Mouse (Mus musculus) gastrocnemius, postnatal 25 days (tissue): ENCODE data around the gene Runx3. TPM values are rescaled to one million over a fixed set of nuclear protein-coding genes. Genes with fewer than 3 reads are reported as not detected.

Experiments used
- DNase-seq: peaks from one replicate; pipeline ENCODE4 v3.0.0; 2022
- long read RNA-seq, 2 experiments: library from polyadenylated mRNA; stranded (forward); transcript quantifications; one replicate each; pipeline ENCODE4 v2.0.0; 2021
- total RNA-seq, 2 experiments: library from RNA; stranded (reverse); gene quantifications; 1 replicate in 1 of 2; 2 replicates in 1 of 2; pipeline ENCODE4 v1.2.3; 2021

Runx3 gene
- under 1 TPM in 1 of 2 experiments, not detected in 1; 0.11 TPM for total RNA-seq
- long read RNA-seq, experiment 1: 0 reads
- long read RNA-seq, experiment 2: 0 reads

GRCm38 (mm10) chr4:135120342-135121100 lies at the start of gene Runx3:
Gene Runx3, plus strand, starts transcription at chr4:135120652.
- DNase-seq: no peak

GRCm38 (mm10) chr4:135072671-135073070 lies 47.8 kb upstream of the Runx3 start:
- no peak for DNase-seq

- no peak for DNase-seq
Observed at GRCm38 (mm10) chr4:135073523-135073922, 46.9 kb upstream of the Runx3 start.

GRCm38 (mm10) chr4:135074646-135075045 lies 45.8 kb upstream of the Runx3 start:
- DNase-seq: no peak

GRCm38 (mm10) chr4:135075360-135075759 lies 45.1 kb upstream of the Runx3 start:
- no peak for DNase-seq

GRCm38 (mm10) chr4:135076611-135077010 lies 43.8 kb upstream of the Runx3 start:
- DNase-seq: no peak

- DNase-seq: no peak
Observed at GRCm38 (mm10) chr4:135077196-135077595, 43.3 kb upstream of the Runx3 start.

GRCm38 (mm10) chr4:135079859-135080640 lies 40.4 kb upstream of the Runx3 start:
- no peak for DNase-seq

- DNase-seq: no peak
Observed at GRCm38 (mm10) chr4:135080641-135080920, 39.9 kb upstream of the Runx3 start.

- DNase-seq: no peak
Observed at GRCm38 (mm10) chr4:135083089-135083488, 37.4 kb upstream of the Runx3 start.

GRCm38 (mm10) chr4:135085077-135085853 lies 35.2 kb upstream of the Runx3 start:
- DNase-seq: no peak

- no peak for DNase-seq
Observed at GRCm38 (mm10) chr4:135090613-135091012, 29.8 kb upstream of the Runx3 start.

- no peak for DNase-seq
Observed at GRCm38 (mm10) chr4:135092871-135093270, 27.6 kb upstream of the Runx3 start.

- no peak for DNase-seq
Observed at GRCm38 (mm10) chr4:135095693-135096092, 24.8 kb upstream of the Runx3 start.

GRCm38 (mm10) chr4:135097910-135098891 lies 22.3 kb upstream of the Runx3 start:
- DNase-seq: no peak

GRCm38 (mm10) chr4:135102019-135102740 lies 18.3 kb upstream of the Runx3 start:
- DNase-seq: no peak

- no peak for DNase-seq
Observed at GRCm38 (mm10) chr4:135102761-135103160, 17.7 kb upstream of the Runx3 start.

- DNase-seq: no peak
Observed at GRCm38 (mm10) chr4:135103800-135104199, 16.7 kb upstream of the Runx3 start.

GRCm38 (mm10) chr4:135106968-135107367 lies 13.5 kb upstream of the Runx3 start:
- no peak for DNase-seq

GRCm38 (mm10) chr4:135108666-135109065 lies 11.8 kb upstream of the Runx3 start:
- no peak for DNase-seq

GRCm38 (mm10) chr4:135113656-135114055 lies 6.8 kb upstream of the Runx3 start:
- DNase-seq: no peak
